Mouse (Mus musculus): Measurements from ENCODE around the gene Clpb.

The Clpb gene

GRCm38 (mm10) chr7:101837606-101838471 lies 174.4 kb downstream of the Clpb start, which contains the start of gene Inppl1:
Inppl1 (minus strand) TSS chr7:101838229.
- TF ChIP-seq GATA4 (IDR thresholded peaks at IDR 0.05; ENCODE audit: insufficient replicate concordance, low read length): no peak

GRCm38 (mm10) chr7:101844186-101844585 lies 180.8 kb downstream of the Clpb start:
- TF ChIP-seq GATA4 (IDR thresholded peaks at IDR 0.05; ENCODE audit: insufficient replicate concordance, low read length): no peak

Data from liver, adult (tissue).